Mouse (Mus musculus) bone marrow, adult 2 months (tissue): ENCODE measurements at regions not wholly inside any gene's neighbourhood (a gene's known extent, or its start where the extent isn't known, plus 50 kb on each side); places are given as distances from the start of the nearest gene placed in this dataset.

ENCODE experiments used
- CTCF ChIP-seq: fragments of 200-500 bp; IDR thresholded peaks from 2 replicates; pipeline ENCODE4 v1.5.1; 2011; ENCODE audit warnings: low read length, control low read depth; ENCODE audit not compliant: control insufficient read depth, insufficient read depth
- POLR2A ChIP-seq: fragments of 200-500 bp; IDR thresholded peaks from 2 replicates; pipeline ENCODE4 v1.6.1; 2011; ENCODE audit warnings: low read depth, mild to moderate bottlenecking, control low read depth, low read length, borderline replicate concordance; ENCODE audit not compliant: control insufficient read depth

DNA sequence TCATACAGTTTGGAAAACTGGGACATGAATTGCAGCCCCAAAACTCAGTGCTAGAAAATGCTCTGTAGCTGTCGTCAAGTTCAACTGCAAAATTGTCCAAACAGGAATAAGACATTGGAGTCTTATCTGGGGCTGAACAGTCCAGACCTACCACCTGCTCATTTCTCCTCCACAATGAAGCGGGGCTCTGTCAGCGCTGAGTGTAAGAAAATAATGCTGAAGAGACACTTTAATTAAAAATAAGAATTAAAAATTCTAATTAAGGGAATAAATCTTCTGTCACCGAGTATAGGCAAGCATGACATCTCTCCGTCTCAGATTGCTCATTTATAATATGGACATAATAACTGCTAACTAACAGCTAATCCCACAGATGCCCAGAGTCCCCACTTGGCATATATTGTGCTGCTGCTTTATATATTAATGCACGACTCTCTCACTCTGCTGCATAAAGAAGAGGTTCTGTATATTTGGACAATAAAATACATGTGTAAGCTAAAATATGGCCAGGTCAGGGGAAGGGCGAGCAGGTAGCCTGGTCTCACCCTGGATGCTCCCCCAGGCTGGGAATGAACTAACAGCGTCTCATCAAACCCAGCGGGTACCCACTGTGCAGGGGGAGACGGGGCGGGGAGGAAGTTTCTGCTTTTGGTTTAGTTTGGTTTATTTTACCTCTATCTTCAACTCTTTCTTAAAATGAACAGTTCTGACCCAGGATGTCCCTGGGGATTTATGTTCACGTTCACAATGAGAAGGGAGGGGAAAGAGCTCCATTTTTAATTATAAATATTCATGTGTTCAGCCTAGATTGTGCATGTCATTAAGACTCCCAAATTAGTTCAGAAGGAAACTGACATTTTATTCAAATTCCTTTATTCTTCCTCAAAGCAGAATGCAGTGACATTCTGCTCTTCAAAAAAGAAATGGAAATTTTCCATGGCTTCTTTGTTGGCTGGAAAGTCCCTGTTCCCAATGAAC lies 544.9 kb downstream of the Pdcd6ip start:
- TF ChIP-seq CTCF, result no peak
- no peak for TF ChIP-seq POLR2A
